Mouse (Mus musculus) kidney, adult 9 months (tissue): ENCODE data around the gene Kcnk10.
"Not testable (repeated sequence)": the region's sequence is repeated elsewhere in the genome, so short reads cannot be mapped to it uniquely, and the experiment has no call there.

Source experiments
- DNase-seq: peaks from one replicate; pipeline ENCODE4 v3.0.0; 2022

Kcnk10 gene

GRCm38 (mm10) chr12:98577861-98578360 is at the start of gene Kcnk10:
Gene Kcnk10, minus strand, starts transcription at chr12:98578310.
- DNase-seq, result no peak

DNA sequence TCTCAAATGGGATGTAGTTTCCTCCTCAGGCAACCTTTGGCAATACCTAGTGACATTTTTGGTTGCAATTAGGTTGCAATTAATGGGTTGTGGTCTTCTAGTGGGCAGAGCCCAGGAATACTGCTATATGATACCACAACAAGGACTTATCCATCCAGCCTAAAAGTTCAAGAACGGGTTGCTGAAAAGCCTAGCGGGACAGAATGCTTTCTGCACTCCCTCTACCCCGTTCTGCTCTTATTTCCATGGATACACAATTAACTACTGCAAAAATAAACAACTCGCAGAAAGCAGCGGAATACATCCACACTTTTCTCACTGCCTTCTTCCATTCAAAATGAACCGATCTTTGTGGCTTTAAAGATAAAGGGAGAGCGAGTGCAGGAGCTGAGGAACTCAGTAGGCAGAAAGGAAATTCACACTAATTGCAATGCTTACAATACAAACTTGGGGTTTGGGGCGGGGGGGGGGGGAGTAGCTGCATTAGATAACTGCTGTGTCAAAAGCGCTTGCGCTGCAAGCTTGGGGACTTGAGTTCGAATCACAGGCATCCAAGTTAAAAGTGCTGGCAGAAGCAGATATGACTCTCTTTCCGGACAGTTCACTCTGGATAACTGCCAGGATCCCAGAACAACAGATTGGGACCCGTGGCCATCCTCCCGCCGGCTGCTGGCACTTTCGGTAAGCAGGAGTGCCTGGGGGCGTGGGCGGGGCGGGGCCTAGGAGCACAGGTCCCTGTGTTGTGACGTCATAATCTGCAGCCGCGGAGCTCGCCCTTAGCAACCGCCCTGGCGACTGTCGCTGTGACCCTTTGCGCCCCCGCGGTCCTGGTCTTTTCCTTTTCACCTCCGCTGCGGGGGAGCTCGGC is 49.5 kb upstream of the Kcnk10 start, which contains the start of gene Spata7:
Spata7 (plus strand) TSS at position 766 of the 868 bp plus-strand sequence.
- peak; percentile 87 for DNase-seq

GRCm38 (mm10) chr12:98623266-98623665 is 45.2 kb upstream of the Kcnk10 start:
- not testable (repeated sequence) for DNase-seq

DNA sequence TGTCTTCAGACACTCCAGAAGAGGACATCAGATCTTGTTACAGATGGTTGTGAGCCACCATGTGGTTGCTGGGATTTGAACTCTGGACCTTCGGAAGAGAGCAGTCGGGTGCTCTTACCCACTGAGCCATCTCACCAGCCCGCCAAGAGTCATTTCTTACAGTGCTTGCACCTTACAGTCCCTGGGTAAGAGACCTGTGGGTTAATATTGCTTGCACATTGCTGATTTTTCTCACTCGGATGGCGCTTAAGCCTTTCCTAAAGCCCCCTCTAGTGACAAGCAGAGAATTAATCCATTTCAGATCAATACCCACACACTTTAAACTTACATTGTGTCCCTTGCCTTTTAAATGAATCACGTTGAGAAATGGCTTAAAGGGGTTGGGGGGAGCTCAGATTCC is 42.8 kb upstream of the Kcnk10 start:
- DNase-seq, result not testable (repeated sequence)

DNA sequence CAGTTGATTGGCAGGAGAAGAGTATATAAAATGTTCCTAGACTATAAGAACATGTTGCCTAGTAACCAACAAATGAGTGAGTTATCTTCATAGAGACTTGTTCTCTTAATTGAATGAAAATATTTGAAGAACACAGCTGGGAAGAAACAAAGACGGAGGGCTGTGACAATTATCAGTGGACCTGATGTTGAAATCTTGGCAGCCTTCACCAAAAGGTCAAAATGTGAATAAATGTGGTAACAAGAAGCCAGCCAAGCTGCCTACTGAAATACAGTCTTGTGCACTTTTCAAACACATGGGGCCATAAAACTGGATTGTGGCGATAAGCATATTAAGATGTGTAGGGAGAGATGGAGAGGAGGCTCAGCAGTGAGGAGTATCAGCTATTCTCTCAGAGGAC is 41.4 kb upstream of the Kcnk10 start:
- DNase-seq, result no peak

GRCm38 (mm10) chr12:98615746-98616145 is 37.6 kb upstream of the Kcnk10 start:
- DNase-seq, result no peak

GRCm38 (mm10) chr12:98614910-98615508 is 36.9 kb upstream of the Kcnk10 start:
- DNase-seq, result no peak

- no peak for DNase-seq
Observed at GRCm38 (mm10) chr12:98610341-98610740, 32.2 kb upstream of the Kcnk10 start.

- DNase-seq, result no peak
Observed at GRCm38 (mm10) chr12:98606595-98607290, 28.6 kb upstream of the Kcnk10 start.

DNA sequence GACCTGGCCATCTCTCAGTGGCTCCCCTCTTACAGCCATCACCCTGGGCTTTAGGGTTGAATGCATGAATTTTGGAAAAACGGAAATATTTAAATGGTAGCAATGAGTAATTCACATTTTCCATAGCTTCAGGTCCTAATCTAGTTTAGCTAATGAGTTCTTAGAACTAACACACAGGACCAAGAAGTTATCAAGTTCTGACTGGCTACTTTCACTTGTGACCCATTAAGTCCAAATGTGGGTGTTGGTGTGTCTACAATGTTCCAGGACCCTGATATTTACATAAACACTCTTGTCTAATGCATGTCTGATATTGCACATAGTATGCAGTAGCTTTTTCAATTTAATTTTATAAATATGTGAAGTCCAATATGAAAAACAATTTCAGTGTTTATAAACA is 27.2 kb upstream of the Kcnk10 start:
- DNase-seq, result no peak

DNA sequence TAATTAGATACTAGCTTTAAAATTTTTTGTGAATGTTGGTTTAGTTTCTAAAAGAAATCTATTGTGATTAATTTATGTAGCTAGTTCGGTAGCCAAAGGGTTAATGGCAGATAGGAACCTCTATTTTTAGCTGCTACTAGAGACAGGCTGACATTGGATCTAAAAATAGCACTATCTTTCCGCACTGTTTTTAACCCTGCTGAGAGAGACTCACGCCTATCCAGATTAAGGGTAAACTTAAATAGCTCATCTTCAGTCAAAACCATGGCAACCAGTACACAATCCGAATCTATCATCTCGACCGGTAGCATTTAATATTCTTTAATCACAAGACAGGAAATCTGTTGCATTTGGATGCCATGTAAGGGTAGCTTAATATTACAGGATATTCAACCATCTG is 24.0 kb upstream of the Kcnk10 start:
- no peak for DNase-seq

GRCm38 (mm10) chr12:98600861-98601260 is 22.8 kb upstream of the Kcnk10 start:
- no peak for DNase-seq

DNA sequence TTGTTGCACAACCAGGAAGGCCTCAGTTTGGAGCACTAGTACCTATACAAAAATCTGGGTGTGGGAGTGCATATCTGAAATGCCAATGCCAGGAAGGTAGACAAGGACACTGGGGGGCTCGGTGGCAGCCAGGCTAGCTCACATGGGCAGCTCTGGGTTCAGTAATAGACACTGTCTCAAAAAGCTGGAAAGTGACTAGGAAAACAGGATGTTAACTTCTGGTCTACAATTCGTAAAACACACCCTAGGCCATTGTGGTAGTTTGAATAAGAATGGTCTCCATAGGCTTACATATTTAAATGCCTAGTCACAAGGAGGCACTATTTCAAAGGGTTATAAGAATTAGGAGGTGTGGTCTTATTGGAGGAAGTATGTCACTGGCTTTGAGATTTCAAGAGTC is 12.9 kb upstream of the Kcnk10 start:
- no peak for DNase-seq

- no peak for DNase-seq
Observed at GRCm38 (mm10) chr12:98588573-98588972, 10.5 kb upstream of the Kcnk10 start.

GRCm38 (mm10) chr12:98585302-98585701 is 7.2 kb upstream of the Kcnk10 start:
- DNase-seq, result peak; percentile 4

DNA sequence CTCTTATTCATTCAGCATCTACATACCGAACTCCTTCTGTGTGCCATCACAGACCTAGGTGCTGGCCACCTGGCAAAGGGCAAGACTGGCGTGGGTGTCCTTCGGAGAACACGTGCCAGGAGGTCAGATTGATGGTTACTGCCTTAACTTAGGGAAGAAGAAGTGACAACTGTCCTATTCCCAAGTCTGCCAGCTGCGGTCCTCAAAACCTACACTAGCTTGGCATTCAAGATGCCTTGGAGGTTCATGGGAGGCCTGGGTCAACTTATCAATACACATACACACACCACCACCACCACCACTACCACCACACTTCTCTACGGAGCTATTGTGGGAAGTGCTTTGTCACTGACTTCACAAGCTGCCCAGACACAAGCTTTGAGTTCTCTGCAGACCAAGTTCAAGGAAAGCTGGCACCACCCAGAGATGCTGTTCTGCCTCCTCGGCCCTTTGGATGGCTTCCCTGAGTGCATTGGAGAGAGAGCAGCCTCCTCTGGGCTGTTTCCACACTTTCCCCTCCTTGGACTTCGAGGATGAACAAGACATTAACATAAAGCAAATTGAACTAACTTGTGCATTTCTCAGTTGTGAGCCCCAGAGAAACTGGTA is 2.1 kb downstream of the Kcnk10 start:
- DNase-seq, result no peak

- no peak for DNase-seq
Observed at GRCm38 (mm10) chr12:98575195-98575887, 2.8 kb downstream of the Kcnk10 start.

GRCm38 (mm10) chr12:98574353-98575194 is 3.5 kb downstream of the Kcnk10 start:
- DNase-seq, result no peak

GRCm38 (mm10) chr12:98573317-98574270 is 4.5 kb downstream of the Kcnk10 start:
- no peak for DNase-seq
